Mouse (Mus musculus) embryo, embryonic 10 days (tissue): ENCODE data around the gene Bcas3.

Experiments used
- DNase-seq: peaks from one replicate; pipeline ENCODE4 v3.0.0-alpha.2; 2015; ENCODE audit warnings: low spot score

Bcas3 gene

DNA sequence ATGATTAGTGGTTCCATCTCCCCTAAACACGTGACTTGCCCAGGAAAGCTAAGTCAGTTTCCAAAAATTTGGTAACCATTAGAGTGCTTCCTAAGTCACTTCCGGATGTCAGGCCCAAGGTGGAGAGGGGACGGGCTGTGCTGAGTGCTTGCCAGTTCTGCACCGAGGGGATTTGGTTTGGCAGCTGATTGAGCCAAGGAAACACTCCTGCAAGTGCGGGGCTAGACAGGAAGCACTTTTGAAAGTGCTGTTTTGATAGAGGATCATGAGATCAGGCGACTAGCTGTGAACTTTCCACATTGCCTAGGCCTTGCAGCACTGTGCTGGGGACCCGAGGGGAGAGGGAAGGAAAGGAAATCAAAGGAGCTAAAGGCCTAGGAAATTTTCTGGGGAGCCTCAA is 262.5 kb downstream of the Bcas3 start:
- peak; percentile 29 for DNase-seq

DNA sequence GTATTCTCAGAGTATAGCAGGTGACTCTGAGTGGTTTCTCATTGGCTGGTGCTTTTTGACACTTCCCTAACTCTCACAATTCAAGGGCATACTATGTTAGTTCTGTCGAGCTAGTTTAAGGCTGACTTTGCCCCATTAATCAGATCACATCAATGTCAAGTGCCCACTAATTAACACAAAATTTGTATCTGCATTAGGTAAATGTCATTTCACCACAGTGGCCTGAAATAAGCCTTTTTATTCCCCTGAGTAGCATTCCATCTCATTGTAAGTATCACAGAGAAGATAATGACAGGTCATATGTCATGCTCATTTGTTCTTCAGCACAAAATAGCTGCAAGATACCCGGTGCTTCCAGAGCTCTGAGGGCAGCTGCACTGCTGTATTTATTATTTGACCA is 268.5 kb downstream of the Bcas3 start:
- no peak for DNase-seq

DNA sequence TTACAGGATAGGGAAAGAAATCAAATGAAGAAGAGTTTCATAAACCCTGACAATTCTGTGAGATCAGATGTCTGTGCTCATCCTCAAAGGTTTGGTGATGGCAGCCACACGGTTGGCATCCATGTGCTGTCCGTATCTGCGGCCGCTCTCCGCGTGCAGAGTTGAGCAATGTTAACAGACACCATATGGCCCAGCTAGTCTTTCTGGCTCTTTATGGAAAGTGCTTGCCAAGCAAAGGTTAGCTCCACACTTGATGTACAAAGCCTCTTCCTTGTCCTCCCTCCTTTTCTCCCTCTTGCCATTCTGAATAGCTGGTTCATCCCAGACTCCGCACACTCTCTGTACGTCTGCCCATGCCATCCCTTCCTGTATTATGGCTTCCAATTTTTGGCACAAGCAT is 269.0 kb downstream of the Bcas3 start:
- DNase-seq: no peak

DNA sequence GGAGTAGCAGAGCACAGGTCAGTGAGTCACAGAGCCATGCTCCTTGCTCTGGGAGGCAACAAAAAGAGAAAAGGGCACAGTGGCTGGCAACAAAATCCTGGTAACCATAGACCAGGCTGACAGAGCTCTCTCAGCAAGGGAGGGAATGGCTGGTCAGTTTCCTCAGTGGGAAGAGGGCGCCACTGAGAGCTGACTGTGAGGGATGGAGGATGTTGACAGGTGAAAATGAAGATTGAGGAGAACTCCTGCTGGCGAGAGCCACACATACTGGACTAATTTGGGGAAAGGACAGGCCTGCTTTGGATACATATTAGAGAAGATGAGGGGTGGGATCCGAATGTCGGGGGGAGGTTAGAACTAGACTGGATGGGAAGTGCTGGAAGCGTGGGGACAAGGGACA is 272.2 kb downstream of the Bcas3 start:
- peak; percentile 46 for DNase-seq

DNA sequence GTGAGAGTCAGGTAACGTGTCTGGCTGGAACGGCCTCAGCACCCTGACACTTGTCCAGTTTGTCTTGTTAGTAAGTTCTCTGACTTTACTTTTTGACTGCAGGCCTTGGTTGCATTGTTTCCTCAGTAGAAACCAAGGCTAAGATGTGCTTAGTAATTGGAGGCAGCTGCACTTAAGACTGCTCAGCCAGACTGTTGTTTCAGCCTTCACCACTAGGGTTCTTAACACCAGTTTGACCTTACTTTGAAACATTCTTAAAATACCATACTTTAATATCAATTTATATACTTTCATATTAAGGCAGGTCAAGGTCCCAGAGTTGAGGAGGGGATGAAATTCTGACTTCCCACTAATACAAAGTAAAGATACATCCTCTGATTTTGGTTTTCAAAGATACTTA is 273.9 kb downstream of the Bcas3 start:
- peak; percentile 73 for DNase-seq

DNA sequence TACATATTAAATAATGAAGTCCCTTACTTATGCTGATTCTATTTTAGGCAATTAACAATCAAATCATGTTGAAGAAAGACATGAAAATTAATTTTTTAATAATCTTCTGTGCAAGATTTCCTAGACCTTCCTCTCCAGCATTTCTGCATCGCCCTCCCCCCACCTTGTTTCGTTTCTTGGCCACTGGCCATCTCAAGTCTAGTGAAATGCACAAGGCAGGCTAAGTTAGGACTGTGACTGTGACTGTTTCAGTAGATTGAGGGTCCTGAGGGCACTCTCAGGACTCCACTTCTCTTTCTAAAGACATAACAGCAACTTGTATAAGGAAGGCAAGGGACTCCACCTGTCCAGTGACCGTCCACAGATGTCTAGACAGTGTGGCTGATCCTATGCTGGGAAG is 274.4 kb downstream of the Bcas3 start:
- no peak for DNase-seq

GRCm38 (mm10) chr11:85628303-85629063 is 275.5 kb downstream of the Bcas3 start:
- peak; percentile 61 for DNase-seq

GRCm38 (mm10) chr11:85632568-85632981 is 279.6 kb downstream of the Bcas3 start:
- DNase-seq: no peak

- peak; percentile 41 for DNase-seq
These were observed 285.9 kb downstream of the Bcas3 start for GRCm38 (mm10) chr11:85638696-85639495.

- no peak for DNase-seq
These were observed 287.7 kb downstream of the Bcas3 start for GRCm38 (mm10) chr11:85640659-85641058.

- DNase-seq: no peak
These were observed 288.5 kb downstream of the Bcas3 start for GRCm38 (mm10) chr11:85641486-85641885.

GRCm38 (mm10) chr11:85642591-85642990 is 289.6 kb downstream of the Bcas3 start:
- peak; percentile 28 for DNase-seq

DNA sequence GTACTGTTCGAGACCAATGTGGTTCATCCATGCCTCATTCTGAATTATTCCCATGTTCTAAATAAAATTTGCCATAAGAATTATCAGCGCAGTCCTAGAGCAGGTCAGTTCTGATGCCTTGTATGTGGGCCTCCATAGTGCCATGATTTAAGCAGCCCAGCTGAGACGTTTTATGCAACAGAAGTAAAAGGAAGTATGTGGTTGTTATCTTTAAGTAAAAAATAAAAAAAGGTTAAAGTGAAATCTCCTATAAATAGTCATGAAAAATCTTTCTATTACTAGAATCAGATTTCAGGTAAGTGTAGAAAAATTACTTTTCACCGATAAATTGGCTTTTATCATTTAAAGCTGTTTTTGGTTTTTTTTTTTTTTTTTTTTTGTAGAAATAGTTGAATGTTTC is 290.1 kb downstream of the Bcas3 start:
- no peak for DNase-seq

DNA sequence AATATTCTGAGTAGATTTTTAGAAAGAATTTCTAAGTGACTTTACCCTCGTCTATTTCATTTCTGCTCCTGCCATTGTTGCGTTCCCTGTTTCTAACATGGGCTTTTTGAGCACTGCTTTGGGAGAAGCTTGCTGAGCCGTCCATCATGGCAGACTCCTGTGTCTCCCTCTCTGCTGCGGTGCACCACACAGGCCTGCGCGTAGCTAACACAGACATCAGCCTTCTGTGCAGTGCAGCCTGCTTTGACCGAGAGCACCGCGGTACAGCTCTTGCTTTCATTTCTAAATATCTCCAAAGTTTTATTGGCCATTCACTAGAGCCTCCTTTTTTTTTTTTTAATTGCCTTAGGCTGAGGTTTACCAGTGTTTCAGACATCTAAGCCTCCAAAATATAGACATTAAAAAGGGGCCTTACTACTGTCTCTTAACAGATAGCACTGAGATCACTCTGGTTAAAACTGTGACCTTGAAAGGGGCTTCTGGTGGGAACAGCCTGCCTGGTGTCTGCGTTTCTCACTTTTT is 290.6 kb downstream of the Bcas3 start:
- peak; percentile 54 for DNase-seq

DNA sequence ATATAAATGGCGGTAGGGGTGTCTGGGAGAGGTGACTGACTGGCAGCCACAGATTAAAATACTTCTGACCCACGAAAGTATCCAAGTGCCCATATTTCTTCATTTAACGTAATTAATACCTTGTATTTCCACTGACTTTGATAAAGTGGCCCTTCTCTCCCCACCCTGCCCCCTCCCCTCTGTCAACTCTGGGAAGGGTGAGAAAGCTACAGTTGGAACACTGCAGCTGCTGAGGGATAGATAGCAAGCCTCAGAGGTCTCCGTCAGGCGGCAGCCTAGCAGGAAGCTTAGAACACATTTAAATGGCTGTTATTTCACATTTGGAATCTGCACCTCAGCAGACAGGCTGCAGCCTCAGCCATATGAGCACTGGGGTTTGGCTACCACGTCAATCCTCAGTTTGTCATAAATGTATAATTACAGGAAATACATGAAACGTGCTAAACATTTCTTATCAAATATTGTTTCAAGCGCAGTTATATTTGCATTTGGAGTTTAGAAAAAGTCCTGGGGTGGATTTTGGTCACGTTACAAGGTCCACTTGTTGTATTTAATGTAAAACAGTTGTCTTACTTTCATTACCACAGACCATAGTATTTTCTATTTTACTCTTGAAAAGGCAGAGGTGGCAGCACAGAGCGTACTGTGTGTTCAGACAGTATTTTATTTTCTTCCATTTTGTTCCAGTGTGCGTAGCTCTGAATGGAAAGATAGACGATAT is 291.2 kb downstream of the Bcas3 start:
- no peak for DNase-seq

- no peak for DNase-seq
These were observed 291.7 kb downstream of the Bcas3 start for GRCm38 (mm10) chr11:85644748-85645060.

- DNase-seq: no peak
These were observed 292.3 kb downstream of the Bcas3 start for GRCm38 (mm10) chr11:85645152-85645835.

DNA sequence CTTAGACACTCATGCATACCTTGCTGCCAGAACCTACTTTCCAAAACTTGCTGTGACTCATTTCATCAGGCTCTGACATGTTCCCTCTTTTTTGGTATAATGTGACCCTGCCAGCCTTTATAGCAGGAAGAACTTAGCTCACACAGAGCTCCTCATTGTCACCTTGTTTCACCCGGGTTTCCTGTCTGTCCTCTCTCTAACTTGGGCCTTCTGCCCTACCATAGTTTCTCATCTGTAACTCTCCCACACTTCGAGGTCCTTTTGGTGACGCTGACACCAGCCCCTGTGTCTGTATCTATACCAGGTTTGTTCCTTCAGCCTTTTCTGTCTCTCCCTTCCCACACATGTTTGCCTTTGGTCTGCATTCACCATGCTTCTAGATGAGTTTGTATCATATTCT is 295.9 kb downstream of the Bcas3 start:
- DNase-seq: no peak

- no peak for DNase-seq
These were observed 296.4 kb downstream of the Bcas3 start for GRCm38 (mm10) chr11:85649373-85649772.

DNA sequence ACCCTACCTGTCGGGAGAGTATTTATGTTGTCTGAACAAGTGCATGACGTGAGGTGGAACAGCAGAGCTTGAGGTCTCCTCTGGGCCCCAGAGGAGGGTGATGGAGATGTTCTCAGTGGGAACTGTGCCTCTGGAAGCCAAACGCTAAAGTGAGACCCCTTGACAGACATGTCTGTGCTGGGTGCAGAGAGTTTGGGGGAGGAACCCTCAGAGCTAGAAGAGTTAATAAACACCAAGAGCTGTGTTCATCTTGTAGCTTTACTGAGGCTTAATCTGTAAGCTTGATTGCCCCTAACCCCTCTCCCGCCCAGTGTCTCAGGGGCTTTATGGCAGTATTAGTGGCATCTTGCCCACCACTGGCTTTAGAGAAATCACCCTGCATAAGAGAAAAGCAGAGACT is 304.5 kb downstream of the Bcas3 start:
- DNase-seq: no peak

DNA sequence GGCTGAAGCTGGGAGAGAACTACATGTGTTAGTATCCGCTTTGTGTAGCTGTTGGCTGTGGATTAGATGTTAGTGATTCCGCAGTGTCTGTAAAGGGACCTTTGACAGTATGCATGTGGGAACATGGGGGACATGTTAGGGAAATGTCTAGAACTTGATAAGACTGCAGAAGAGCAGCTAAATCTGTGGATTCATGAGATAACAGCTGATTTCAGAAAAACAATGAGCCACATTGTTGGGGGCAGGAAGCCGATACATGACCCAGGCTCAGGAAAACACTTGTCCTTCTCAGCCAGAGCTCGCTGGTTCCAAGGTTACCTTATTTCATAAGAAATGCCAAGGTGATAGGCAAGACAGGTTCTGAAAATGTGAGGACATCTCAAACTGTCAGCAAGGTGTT is 307.3 kb downstream of the Bcas3 start:
- no peak for DNase-seq

GRCm38 (mm10) chr11:85667176-85667575 is 314.2 kb downstream of the Bcas3 start:
- no peak for DNase-seq
